Mouse (Mus musculus) cerebellum, adult 2 months (tissue): ENCODE measurements at regions not wholly inside any gene's neighbourhood (a gene's known extent, or its start where the extent isn't known, plus 50 kb on each side); places are given as distances from the start of the nearest gene placed in this dataset.
A peak's percentile ranks its signal among the peaks of the same experiment; 100 is the strongest.

ENCODE experiments used
- DNase-seq, 2 experiments: peaks; one replicate each; pipeline ENCODE4 v3.0.0; 2021
- H3K27ac ChIP-seq: fragments of 200-500 bp; 2 replicates; pipeline ENCODE4 v1.5.1; 2012; ENCODE audit warnings: low read length, control low read depth, inconsistent platforms; ENCODE audit not compliant: insufficient read depth
- H3K27me3 ChIP-seq: fragments of 200-500 bp; 2 replicates; pipeline ENCODE4 v1.6.1; 2012; ENCODE audit warnings: inconsistent platforms, mild to moderate bottlenecking, low read length, moderate library complexity; ENCODE audit not compliant: control insufficient read depth, insufficient read depth
- H3K4me1 ChIP-seq: fragments of 200-500 bp; 2 replicates; pipeline ENCODE4 v1.6.1; 2011; ENCODE audit warnings: low read length; ENCODE audit not compliant: control insufficient read depth, insufficient read depth
- H3K4me3 ChIP-seq: fragments of 200-500 bp; replicated peaks from 2 replicates; pipeline ENCODE3; 2011; ENCODE audit warnings: mild to moderate bottlenecking, low read depth, low read length, control low read depth; ENCODE audit not compliant: insufficient read depth
- CTCF ChIP-seq: fragments of 200-500 bp; IDR thresholded peaks from 2 replicates; pipeline ENCODE4 v1.5.1; 2011; ENCODE audit warnings: low read depth, mild to moderate bottlenecking, control low read depth, low read length, moderate library complexity, borderline replicate concordance; ENCODE audit not compliant: insufficient read depth
- POLR2A ChIP-seq: fragments of 200-500 bp; IDR thresholded peaks from 2 replicates; pipeline ENCODE4 v1.6.1; 2011; ENCODE audit warnings: low read length, control low read depth, borderline replicate concordance; ENCODE audit not compliant: insufficient read depth
- WGBS: fragments of 180-500 bp; shearing (Covaris S2); methylation state at CpG from one replicate; pipeline ENCODE4 v1.1.7; 2018; 5-methylcytosine and 5-hydroxymethylcytosine counted together

GRCm38 (mm10) chr3:61537113-61537512 is 171.4 kb upstream of the B430305J03Rik start:
- Histone ChIP-seq H3K4me1 (no peaks in the 10 kb centered on the region), H3K27me3 (no peaks in the 10 kb centered on the region), H3K27ac (no peak overlapping the region), H3K4me3 (no peak overlapping the region)
- TF ChIP-seq POLR2A (no peak), CTCF (no peak)
- 35% methylated on average over 1 of the region's 1 CpGs for WGBS
- DNase-seq, result no peak

GRCm38 (mm10) chr3:61535751-61536150 is 170.0 kb upstream of the B430305J03Rik start:
- DNase-seq, result no peak
- H3K4me3 ChIP-seq, result no peak overlapping the region
- H3K4me1 ChIP-seq, result no peaks in the 10 kb centered on the region
- no peak overlapping the region for H3K27ac ChIP-seq
- WGBS, result 53% methylated on average over 2 of the region's 2 CpGs
- H3K27me3 ChIP-seq, result no peaks in the 10 kb centered on the region
- TF ChIP-seq POLR2A (no peak), CTCF (no peak)

- no peak overlapping the region for H3K27ac ChIP-seq
- no peak for DNase-seq
- no peaks in the 10 kb centered on the region for H3K27me3 ChIP-seq
- H3K4me3 ChIP-seq, result no peak overlapping the region
- TF ChIP-seq CTCF, result no peak
- no peak for TF ChIP-seq POLR2A
- H3K4me1 ChIP-seq, result no peaks in the 10 kb centered on the region
These were observed 137.4 kb upstream of the B430305J03Rik start for GRCm38 (mm10) chr3:61503178-61503577.

GRCm38 (mm10) chr3:61494835-61495234 is 129.1 kb upstream of the B430305J03Rik start:
- 93% methylated on average over 2 of the region's 2 CpGs for WGBS

GRCm38 (mm10) chr3:61486808-61487389 is 121.1 kb upstream of the B430305J03Rik start:
- 88% methylated on average over 5 of the region's 5 CpGs for WGBS
- Histone ChIP-seq H3K4me3 (no peak overlapping the region), H3K27ac (no peak overlapping the region), H3K4me1 (0 out of 2 replicates have a peak, but pooled peaks cover 2% of the 10 kb centered on the region), H3K27me3 (no peaks in the 10 kb centered on the region)
- TF ChIP-seq POLR2A (no peak), CTCF (no peak)
- DNase-seq, result no peak

More at GRCm38 (mm10) chr3:61494835-61495234, 129.1 kb upstream of the B430305J03Rik start:
- DNase-seq, result no peak
- TF ChIP-seq POLR2A (no peak), CTCF (no peak)
- H3K4me3 ChIP-seq, result no peak overlapping the region
- H3K27me3 ChIP-seq, result no peaks in the 10 kb centered on the region
- H3K27ac ChIP-seq, result no peak overlapping the region
- H3K4me1 ChIP-seq, result no peaks in the 10 kb centered on the region

- no peak for DNase-seq
- no peaks in the 10 kb centered on the region for H3K27me3 ChIP-seq
- 51% methylated on average over 3 of the region's 3 CpGs for WGBS
- H3K4me1 ChIP-seq, result no peaks in the 10 kb centered on the region
- H3K4me3 ChIP-seq, result no peak overlapping the region
- TF ChIP-seq CTCF (no peak), POLR2A (no peak)
- H3K27ac ChIP-seq, result no peak overlapping the region
These were observed 113.3 kb upstream of the B430305J03Rik start for GRCm38 (mm10) chr3:61478861-61479584.

DNA sequence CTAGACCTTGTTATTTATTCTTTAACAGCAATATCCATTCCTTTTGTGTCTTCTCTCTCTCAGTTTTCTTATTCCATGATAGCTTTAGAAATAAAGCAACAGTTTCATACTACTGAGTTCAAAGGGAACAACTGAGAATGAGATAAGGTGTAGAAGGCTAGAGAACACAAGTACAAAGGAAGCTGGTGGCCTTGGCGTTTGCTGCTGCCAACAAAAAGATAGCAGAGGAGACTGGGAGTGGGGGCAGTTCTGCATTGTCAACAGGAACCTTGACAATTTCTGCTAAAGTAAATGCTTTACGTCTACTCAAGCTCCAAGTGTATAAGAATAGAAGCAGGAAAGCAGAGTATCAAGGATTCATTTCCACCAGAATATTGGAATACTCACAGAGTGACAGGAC is 109.3 kb upstream of the B430305J03Rik start:
- Histone ChIP-seq H3K27me3 (no peaks in the 10 kb centered on the region), H3K27ac (no peak overlapping the region), H3K4me1 (no peaks in the 10 kb centered on the region), H3K4me3 (no peak overlapping the region)
- 52% methylated on average over 2 of the region's 2 CpGs for WGBS
- TF ChIP-seq CTCF (no peak), POLR2A (no peak)
- no peak for DNase-seq

- no peak for DNase-seq
These were observed 101.4 kb upstream of the B430305J03Rik start for GRCm38 (mm10) chr3:61467158-61467557.

More at GRCm38 (mm10) chr3:61467158-61467557, 101.4 kb upstream of the B430305J03Rik start:
- Histone ChIP-seq H3K4me3 (no peak overlapping the region), H3K27me3 (no peaks in the 10 kb centered on the region), H3K27ac (no peak overlapping the region), H3K4me1 (no peaks in the 10 kb centered on the region)
- 41% methylated on average over 3 of the region's 3 CpGs for WGBS
- TF ChIP-seq POLR2A (no peak), CTCF (peak; percentile 26; the same call in 1 of the 2 replicates)
